Mouse (Mus musculus) layer of hippocampus, adult 6 months (tissue): ENCODE data around the gene Rusc2. TPM values are rescaled to one million over a fixed set of nuclear protein-coding genes. Genes with fewer than 3 reads are reported as not detected.

Experiments
- long read RNA-seq, 2 experiments: library from polyadenylated mRNA; unstranded; transcript quantifications; one replicate each; pipeline ENCODE4 v2.0.0; 2019 to 2020
- polyA plus RNA-seq: library from polyadenylated mRNA; unstranded; fragments of <200 nt; fragmentation: Nextera tagmentation; gene quantifications from 2 replicates; pipeline ENCODE4 v1.2.3, GENCODE M21; 2021

Rusc2 gene
- polyA plus RNA-seq, result 52.0 and 78.4 TPM in 2 replicates
- long read RNA-seq, experiment 1, full-length matches to known transcripts, result 4 of 48 reads
- long read RNA-seq, experiment 1, partial matches to known transcripts, result 37 of 48 reads
- long read RNA-seq, experiment 1, other reads (novel, unspliced or antisense), result 7 of 48 reads
- long read RNA-seq, experiment 2, full-length matches to known transcripts, result 38 of 193 reads
- long read RNA-seq, experiment 2, partial matches to known transcripts, result 117 of 193 reads
- long read RNA-seq, experiment 2, other reads (novel, unspliced or antisense), result 38 of 193 reads

DNA sequence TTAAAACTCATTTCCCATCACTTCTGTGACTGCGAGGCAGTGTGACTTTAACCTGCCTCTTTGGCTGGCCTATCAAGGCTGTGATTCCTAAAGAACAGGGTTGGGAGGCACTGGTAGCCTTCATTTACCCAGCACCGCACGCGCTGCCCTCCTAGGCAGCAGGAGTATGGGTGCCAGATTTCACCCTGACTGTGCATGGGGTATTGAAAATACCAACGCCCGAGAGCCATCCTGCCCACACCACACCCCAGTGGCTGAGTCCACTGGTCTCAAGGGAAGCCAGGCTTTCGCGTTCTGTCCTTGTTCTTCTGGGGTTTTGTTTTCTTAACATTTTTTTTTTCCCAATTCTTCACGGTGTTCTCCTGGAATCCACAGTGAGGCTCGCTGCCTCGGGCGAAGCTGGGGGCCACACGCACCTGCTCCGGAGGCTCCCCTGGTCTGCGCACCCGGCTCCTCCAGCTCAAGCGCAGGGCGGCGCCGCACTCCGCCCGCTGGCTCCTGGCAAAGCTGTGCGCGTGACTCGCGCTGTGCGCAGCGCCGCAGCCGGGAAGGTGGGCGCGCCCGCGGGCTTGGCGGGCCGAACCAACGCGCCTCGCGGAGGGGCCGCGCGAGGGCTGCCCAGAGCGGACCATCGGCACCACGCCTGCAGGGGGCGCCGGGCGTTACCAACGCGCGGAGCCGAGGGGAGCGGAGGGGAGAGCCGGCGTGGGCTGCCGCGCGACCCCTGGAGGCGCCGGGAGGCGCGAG, at the start of gene Rusc2:
Gene Rusc2, plus strand, starts transcription at position 572 of the 747 bp plus-strand sequence.

GRCm38 (mm10) chr4:43428946-43429345, 47.2 kb downstream of the Rusc2 start, which contains the start of gene Fam166b:
Fam166b (minus strand) TSS chr4:43429134.

GRCm38 (mm10) chr4:43441639-43442038, 59.9 kb downstream of the Rusc2 start, which contains the start of gene Tesk1:
Tesk1 (plus strand) TSS chr4:43441939.

DNA sequence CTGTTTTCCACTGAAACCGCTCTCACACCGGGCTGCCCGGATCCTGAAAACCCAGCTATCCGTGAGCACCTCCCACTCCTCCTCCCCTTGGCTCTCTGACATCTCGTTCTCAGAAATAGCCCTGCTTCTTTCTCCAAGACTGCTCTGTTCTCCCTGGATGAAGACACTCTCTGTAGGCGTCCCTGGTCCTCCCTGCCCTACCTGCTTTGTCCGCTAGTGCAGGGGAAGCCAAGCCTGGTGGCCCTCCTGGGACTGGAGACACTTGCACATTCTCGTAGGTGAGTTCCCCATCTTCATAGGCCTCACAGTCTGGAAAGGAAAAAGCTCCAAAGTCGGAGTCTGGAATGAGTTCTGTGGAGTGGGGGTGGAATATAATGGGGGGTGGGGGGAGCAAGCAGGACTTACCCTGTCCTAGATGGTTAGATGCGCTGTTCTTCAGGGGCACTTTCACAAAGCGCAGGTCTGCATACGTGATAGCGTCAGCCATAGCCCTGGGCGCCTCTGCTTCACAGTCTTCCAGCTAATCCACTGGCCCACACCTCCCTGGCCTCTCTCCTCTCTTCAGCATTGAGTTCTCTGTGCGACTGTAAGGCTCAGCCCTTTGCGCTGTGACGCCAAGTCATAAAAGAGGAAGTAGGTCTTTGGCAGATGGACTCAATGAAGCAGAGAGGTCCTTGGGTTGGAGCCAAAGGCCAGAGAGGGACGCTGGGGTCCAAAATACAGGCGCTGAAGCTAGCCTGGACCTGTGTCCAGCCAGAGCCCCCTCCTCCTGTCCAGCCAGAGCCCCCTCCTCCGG, 72.5 kb downstream of the Rusc2 start, which contains the start of gene Cd72:
Gene Cd72, minus strand, starts transcription at position 588 of the 796 bp plus-strand sequence.

Other genes with a start within 250 kb of the Rusc2 start
- gene Atp8b5, start 114.8 kb upstream of the Rusc2 start, polyA plus RNA-seq, result 0.09 and 0.15 TPM in 2 replicates
- gene Fam166b, start 47.2 kb downstream of the Rusc2 start, polyA plus RNA-seq, result 0.79 and 2.1 TPM in 2 replicates
- 6.8 and 9.2 TPM in 2 replicates for gene Tesk1, start 60.0 kb downstream of the Rusc2 start, polyA plus RNA-seq
- gene Cd72, start 72.6 kb downstream of the Rusc2 start, polyA plus RNA-seq, result 3.8 and 5.5 TPM in 2 replicates
- not detected in 2 replicates for gene Sit1, start 101.8 kb downstream of the Rusc2 start, polyA plus RNA-seq
- gene Ccdc107, start 110.9 kb downstream of the Rusc2 start, polyA plus RNA-seq, result 85.4 and 101 TPM in 2 replicates
- 0.38 and 1.2 TPM in 2 replicates for gene Arhgef39, start 117.7 kb downstream of the Rusc2 start, polyA plus RNA-seq
- gene Car9, start 125.0 kb downstream of the Rusc2 start, polyA plus RNA-seq, result 0.44 and 0.94 TPM in 2 replicates
- 2.9 and 4.0 TPM in 2 replicates for gene Tpm2, start 141.8 kb downstream of the Rusc2 start, polyA plus RNA-seq
- gene Creb3, start 180.4 kb downstream of the Rusc2 start, polyA plus RNA-seq, result 61.7 and 62.9 TPM in 2 replicates
- gene Tln1, start 180.7 kb downstream of the Rusc2 start, polyA plus RNA-seq, result 46.0 and 49.4 TPM in 2 replicates
- 25.7 and 34.6 TPM in 2 replicates for gene Rgp1, start 196.7 kb downstream of the Rusc2 start, polyA plus RNA-seq
- gene Gba2, start 196.9 kb downstream of the Rusc2 start, polyA plus RNA-seq, result 22.4 and 27.0 TPM in 2 replicates
- 0.24 TPM in 1 of 2 replicates, not detected in the other for gene Msmp, start 202.5 kb downstream of the Rusc2 start, polyA plus RNA-seq
- 5.0 and 6.5 TPM in 2 replicates for gene Npr2, start 250.0 kb downstream of the Rusc2 start, polyA plus RNA-seq